ENCODE assay signal across 8 mouse cellular contexts in the genomic region with DNA sequence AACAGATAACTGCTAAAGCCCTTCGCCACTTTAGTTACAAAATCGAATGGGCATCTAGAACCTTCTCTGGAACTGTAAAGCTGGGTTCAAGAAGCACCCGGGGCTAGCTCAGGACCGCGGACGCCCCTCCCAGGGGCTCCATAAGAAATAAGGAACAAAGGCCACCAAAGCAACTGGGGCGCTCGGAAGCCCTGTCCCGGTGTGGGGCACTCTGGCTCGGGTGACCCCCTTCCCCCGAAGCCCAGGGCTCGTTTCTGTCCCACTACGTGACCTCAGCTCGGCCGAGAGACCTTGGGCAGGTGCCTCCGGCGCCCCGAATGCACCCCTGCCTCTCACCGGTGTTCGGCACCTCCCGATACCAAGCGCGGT. TPM values are rescaled to one million over a fixed set of nuclear protein-coding genes. Genes with fewer than 3 reads are reported as not detected.
A peak's percentile ranks its signal among the peaks of the same experiment; 100 is the strongest.
DNase-seq lines count a peak whose midpoint lies in the region; ATAC-seq and TF ChIP-seq lines count a peak whose summit lies in the region.

No protein-coding gene starts in this region.

- H3K4me3 ChIP-seq in heart, embryonic 11.5 days (ENCODE audit: low read depth, low read length) = peak overlapping the region; percentile 95
- peak overlapping the region; percentile 86 to 90 for H3K4me3 ChIP-seq in ES-E14 (ENCODE audit: insufficient read depth in 1 of 2, low read depth in 1 of 2, low read length in 2 of 2, poor library complexity in 1 of 2, severe bottlenecking in 1 of 2)
- H3K4me3 ChIP-seq in forebrain, postnatal 0 days (ENCODE audit: low read depth, low read length) = peak overlapping the region; percentile 97
- H3K4me3 ChIP-seq in megakaryocyte, embryonic 14.5 days (replicated peaks) = peak overlapping the region; percentile 99

- in situ Hi-C loops in ES-E14 (cut with MboI; ENCODE audit: low sequenced_read_pairs in 2 of 2, unreplicated experiment in 2 of 2) = loop anchor here in 1 of 2 experiments (10.0 kb wide), 1 partner anchor 691 kb away; no protein-coding TSS in a partner anchor

- H3K27ac ChIP-seq in heart, embryonic 11.5 days (ENCODE audit: low read depth, low read length) = peak overlapping the region; percentile 85
- peak overlapping the region; percentile 47; the same call in 1 of the 2 replicates for H3K27ac ChIP-seq in ES-E14 (ENCODE audit: insufficient read depth, low read depth, low read length, poor library complexity, severe bottlenecking)
- H3K27ac ChIP-seq in forebrain, postnatal 0 days (ENCODE audit: low read depth, low read length) = peak overlapping the region; percentile 88

- under 1% methylated on average over 23 of the region's 23 CpGs for WGBS in heart, embryonic 11.5 days (ENCODE audit: insufficient replicate concordance)
- WGBS in forebrain, postnatal 0 days = under 1% methylated on average over 23 of the region's 23 CpGs

- no peak for DNase-seq in heart, adult 18-20 months
- no peak for DNase-seq in ES-E14 (ENCODE audit: low read depth, low spot score)
- peak; percentile 34 for DNase-seq in forebrain, postnatal 0 days
- no peak for DNase-seq in frontal cortex, adult 2 months (ENCODE audit: extremely low spot score in 1 of 2, low spot score in 1 of 2)
- no peak for DNase-seq in cerebellum, adult 8-10 months
- no peak for DNase-seq in thymus, postnatal 10 days (ENCODE audit: low spot score in 2 of 2)

- 0 out of 2 replicates have a peak, but pooled peaks have one; percentile 4 for ATAC-seq in heart, embryonic 11.5 days (replicated peaks; ENCODE audit: insufficient number of reproducible peaks, low FRiP score, low TSS enrichment)
- peak; percentile 30 for ATAC-seq in forebrain, postnatal 0 days

- peaks cover 20% of the 10 kb centered on the region for H3K36me3 ChIP-seq in heart, embryonic 11.5 days (ENCODE audit: control insufficient read depth, insufficient read depth, low read length)
- peaks cover 15% of the 10 kb centered on the region for H3K36me3 ChIP-seq in ES-E14 (ENCODE audit: control insufficient read depth, insufficient read depth, low read length, poor library complexity, severe bottlenecking)
- peaks cover 21% of the 10 kb centered on the region for H3K36me3 ChIP-seq in forebrain, postnatal 0 days (ENCODE audit: insufficient read depth)
- H3K36me3 ChIP-seq in megakaryocyte, embryonic 14.5 days (replicated peaks; ENCODE audit: low read length) = peaks cover 31% of the 10 kb centered on the region

- TF ChIP-seq CTCF in forebrain, postnatal 0 days (IDR thresholded peaks at IDR 0.05; ENCODE audit: low read depth) = no peak

- H3K4me1 ChIP-seq in heart, embryonic 11.5 days (ENCODE audit: control insufficient read depth, insufficient read depth, low read length) = peaks cover 11% of the 10 kb centered on the region; the same call in 1 of the 2 replicates
- peaks cover 0 to 9% of the 10 kb centered on the region in 2 experiments; a peak in 1 of 4 replicates for H3K4me1 ChIP-seq in ES-E14 (ENCODE audit: control insufficient read depth in 2 of 2, insufficient read depth in 2 of 2, low read length in 2 of 2, poor library complexity in 1 of 2)
- peaks cover 11% of the 10 kb centered on the region for H3K4me1 ChIP-seq in forebrain, postnatal 0 days (ENCODE audit: insufficient read depth)
- H3K4me1 ChIP-seq in megakaryocyte, embryonic 14.5 days = peaks cover 72% of the 10 kb centered on the region

- H3K4me2 ChIP-seq in heart, embryonic 11.5 days = peak overlapping the region; percentile 88
- H3K4me2 ChIP-seq in forebrain, postnatal 0 days (ENCODE audit: low read depth) = peak overlapping the region; percentile 78

- H3K9me3 ChIP-seq in heart, embryonic 11.5 days (replicated peaks; ENCODE audit: control insufficient read depth, low read length) = no peaks in the 10 kb centered on the region
- no peaks in the 10 kb centered on the region for H3K9me3 ChIP-seq in ES-E14 (ENCODE audit: control insufficient read depth, insufficient read depth, low read depth, low read length)
- H3K9me3 ChIP-seq in forebrain, postnatal 0 days (ENCODE audit: low read length) = no peaks in the 10 kb centered on the region
- no peaks in the 10 kb centered on the region for H3K9me3 ChIP-seq in megakaryocyte, embryonic 14.5 days

- no peaks in the 10 kb centered on the region for H3K27me3 ChIP-seq in heart, embryonic 11.5 days (ENCODE audit: control insufficient read depth, insufficient read depth, low read length)
- no peaks in the 10 kb centered on the region for H3K27me3 ChIP-seq in forebrain, postnatal 0 days (ENCODE audit: insufficient read depth, low read length)
- H3K27me3 ChIP-seq in megakaryocyte, embryonic 14.5 days (replicated peaks) = no peaks in the 10 kb centered on the region

- H3K9ac ChIP-seq in heart, embryonic 11.5 days (ENCODE audit: low read depth, low read length) = peak overlapping the region; percentile 99
- peak overlapping the region; percentile 96 for H3K9ac ChIP-seq in ES-E14 (ENCODE audit: insufficient read depth, low read depth, low read length, poor library complexity, severe bottlenecking)
- peak overlapping the region; percentile 99 for H3K9ac ChIP-seq in forebrain, postnatal 0 days

TF ChIP-seq in ES-E14, 5 proteins besides CTCF, POLR2A, EP300 and RAD21:
- TF ChIP-seq ZC3H11A (IDR thresholded peaks at IDR 0.05; ENCODE audit: borderline replicate concordance, low read depth, low read length) = no peak
- TF ChIP-seq HCFC1 (IDR thresholded peaks at IDR 0.05; ENCODE audit: borderline replicate concordance, insufficient read depth, low read length) = no peak
- no peak for TF ChIP-seq CHD2 (IDR thresholded peaks at IDR 0.05; ENCODE audit: low read depth, low read length)
- no peak for TF ChIP-seq MAFK (IDR thresholded peaks at IDR 0.05; ENCODE audit: insufficient read depth, low read depth, low read length)
- no peak for TF ChIP-seq ZNF384 (IDR thresholded peaks at IDR 0.05; ENCODE audit: low read depth, low read length)

RNA-seq across cellular contexts. Expression of a gene that starts 0.4 kb away (rescaled TPM):
- polyA plus RNA-seq in heart, embryonic 11.5 days (2014; fragmentation: Nextera tagmentation; extraction: Ambion mirVana) = 462 and 487 TPM in 2 replicates
- 100 to 1,000 TPM; 750 to 751 TPM for total RNA-seq in heart, adult 18-20 months (2021)
- total RNA-seq in ES-E14 (2012; rRNA removed) = 256 and 306 TPM in 2 replicates
- total RNA-seq in forebrain, postnatal 0 days (2014; rRNA removed) = 271 and 465 TPM in 2 replicates
- 416 and 528 TPM in 2 replicates for polyA plus RNA-seq in forebrain, postnatal 0 days (2015; fragmentation: Nextera tagmentation; extraction: Ambion mirVana)
- 274 and 631 TPM in 2 replicates for polyA plus RNA-seq in megakaryocyte, embryonic 14.5 days (2012; ENCODE audit: insufficient read depth, low replicate concordance)
- polyA plus RNA-seq in frontal cortex, adult 2 months (2012; rRNA removed) = 498 and 573 TPM in 2 replicates

RNA-seq across cellular contexts. Expression of a gene that starts 15.0 kb away (rescaled TPM):
- 320 and 330 TPM in 2 replicates for polyA plus RNA-seq in heart, embryonic 11.5 days (2014; fragmentation: Nextera tagmentation; extraction: Ambion mirVana)
- 100 to 1,000 TPM; 185 to 222 TPM for total RNA-seq in heart, adult 18-20 months (2021)
- total RNA-seq in ES-E14 (2012; rRNA removed) = 172 and 222 TPM in 2 replicates
- total RNA-seq in forebrain, postnatal 0 days (2014; rRNA removed) = 167 and 208 TPM in 2 replicates
- 337 and 359 TPM in 2 replicates for polyA plus RNA-seq in forebrain, postnatal 0 days (2015; fragmentation: Nextera tagmentation; extraction: Ambion mirVana)
- polyA plus RNA-seq in megakaryocyte, embryonic 14.5 days (2012; ENCODE audit: insufficient read depth, low replicate concordance) = 118 and 198 TPM in 2 replicates
- 288 and 325 TPM in 2 replicates for polyA plus RNA-seq in frontal cortex, adult 2 months (2012; rRNA removed)

RNA-seq across cellular contexts. Expression of a gene that starts 15.0 kb away (rescaled TPM):
- 10.0 and 11.3 TPM in 2 replicates for polyA plus RNA-seq in heart, embryonic 11.5 days (2014; fragmentation: Nextera tagmentation; extraction: Ambion mirVana)
- under 1 TPM; 0.72 to 0.75 TPM for total RNA-seq in heart, adult 18-20 months (2021)
- 0.85 and 0.95 TPM in 2 replicates for total RNA-seq in ES-E14 (2012; rRNA removed)
- total RNA-seq in forebrain, postnatal 0 days (2014; rRNA removed) = 1.4 and 3.5 TPM in 2 replicates
- polyA plus RNA-seq in forebrain, postnatal 0 days (2015; fragmentation: Nextera tagmentation; extraction: Ambion mirVana) = 0.83 and 1.1 TPM in 2 replicates
- 1.2 and 5.5 TPM in 2 replicates for polyA plus RNA-seq in megakaryocyte, embryonic 14.5 days (2012; ENCODE audit: insufficient read depth, low replicate concordance)
- polyA plus RNA-seq in frontal cortex, adult 2 months (2012; rRNA removed) = 0.48 and 0.70 TPM in 2 replicates

RNA-seq across cellular contexts. Expression of a gene that starts 15.0 kb away (rescaled TPM):
- polyA plus RNA-seq in heart, embryonic 11.5 days (2014; fragmentation: Nextera tagmentation; extraction: Ambion mirVana) = 33.4 and 38.7 TPM in 2 replicates
- 10 to 100 TPM; 25.4 to 32.2 TPM for total RNA-seq in heart, adult 18-20 months (2021)
- 17.6 and 35.3 TPM in 2 replicates for total RNA-seq in ES-E14 (2012; rRNA removed)
- 27.0 and 47.5 TPM in 2 replicates for total RNA-seq in forebrain, postnatal 0 days (2014; rRNA removed)
- polyA plus RNA-seq in forebrain, postnatal 0 days (2015; fragmentation: Nextera tagmentation; extraction: Ambion mirVana) = 26.7 and 33.7 TPM in 2 replicates
- 280 and 641 TPM in 2 replicates for polyA plus RNA-seq in megakaryocyte, embryonic 14.5 days (2012; ENCODE audit: insufficient read depth, low replicate concordance)
- polyA plus RNA-seq in frontal cortex, adult 2 months (2012; rRNA removed) = 53.4 and 58.3 TPM in 2 replicates

RNA-seq across cellular contexts. Expression of a gene that starts 26.3 kb away (rescaled TPM):
- 4.1 and 4.4 TPM in 2 replicates for polyA plus RNA-seq in heart, embryonic 11.5 days (2014; fragmentation: Nextera tagmentation; extraction: Ambion mirVana)
- total RNA-seq in heart, adult 18-20 months (2021) = 10 to 100 TPM; 25.8 to 30.1 TPM
- 0.94 and 2.3 TPM in 2 replicates for total RNA-seq in ES-E14 (2012; rRNA removed)
- 2.1 and 3.1 TPM in 2 replicates for total RNA-seq in forebrain, postnatal 0 days (2014; rRNA removed)
- 1.8 and 1.9 TPM in 2 replicates for polyA plus RNA-seq in forebrain, postnatal 0 days (2015; fragmentation: Nextera tagmentation; extraction: Ambion mirVana)
- polyA plus RNA-seq in megakaryocyte, embryonic 14.5 days (2012; ENCODE audit: insufficient read depth, low replicate concordance) = 0.13 TPM in 1 of 2 replicates, not detected in the other
- polyA plus RNA-seq in frontal cortex, adult 2 months (2012; rRNA removed) = 46.2 and 52.6 TPM in 2 replicates
